Mouse (Mus musculus) cerebellum, adult 9-10 months (tissue): Measurements from ENCODE around the gene Hs3st2.
"Not testable (repeated sequence)": the region's sequence is repeated elsewhere in the genome, so short reads cannot be mapped to it uniquely, and the experiment has no call there.

ENCODE experiments used
- DNase-seq: peaks from one replicate; pipeline ENCODE4 v3.0.0; 2022

The Hs3st2 gene

GRCm38 (mm10) chr7:121391225-121391983, at the start of gene Hs3st2:
Gene Hs3st2 (plus strand): TSS chr7:121391859.
- DNase-seq, result peak; percentile 4

- no peak for DNase-seq
Observed at GRCm38 (mm10) chr7:121348284-121348963, 43.2 kb upstream of the Hs3st2 start.

- DNase-seq, result no peak
Observed at GRCm38 (mm10) chr7:121351688-121352087, 40.0 kb upstream of the Hs3st2 start.

- DNase-seq, result not testable (repeated sequence)
Observed at GRCm38 (mm10) chr7:121361448-121361847, 30.2 kb upstream of the Hs3st2 start.

- no peak for DNase-seq
Observed at GRCm38 (mm10) chr7:121365584-121365983, 26.1 kb upstream of the Hs3st2 start.

- no peak for DNase-seq
Observed at GRCm38 (mm10) chr7:121367185-121367584, 24.5 kb upstream of the Hs3st2 start.

- no peak for DNase-seq
Observed at GRCm38 (mm10) chr7:121371990-121372389, 19.7 kb upstream of the Hs3st2 start.

GRCm38 (mm10) chr7:121375456-121375855, 16.2 kb upstream of the Hs3st2 start:
- DNase-seq, result no peak

GRCm38 (mm10) chr7:121378942-121379341, 12.7 kb upstream of the Hs3st2 start:
- DNase-seq, result no peak

GRCm38 (mm10) chr7:121391984-121392739, 503 bp downstream of the Hs3st2 start:
- DNase-seq, result no peak

GRCm38 (mm10) chr7:121392740-121392993, 1.0 kb downstream of the Hs3st2 start:
- no peak for DNase-seq

GRCm38 (mm10) chr7:121393884-121394283, 2.2 kb downstream of the Hs3st2 start:
- DNase-seq, result no peak

- DNase-seq, result no peak
Observed at GRCm38 (mm10) chr7:121394875-121395274, 3.2 kb downstream of the Hs3st2 start.

- no peak for DNase-seq
Observed at GRCm38 (mm10) chr7:121410716-121411506, 19.3 kb downstream of the Hs3st2 start.

GRCm38 (mm10) chr7:121411507-121411898, 19.8 kb downstream of the Hs3st2 start:
- DNase-seq, result no peak

GRCm38 (mm10) chr7:121436884-121437283, 45.2 kb downstream of the Hs3st2 start:
- no peak for DNase-seq

GRCm38 (mm10) chr7:121441186-121441585, 49.5 kb downstream of the Hs3st2 start:
- no peak for DNase-seq

GRCm38 (mm10) chr7:121444336-121444735, 52.7 kb downstream of the Hs3st2 start:
- DNase-seq, result no peak

- no peak for DNase-seq
Observed at GRCm38 (mm10) chr7:121446281-121446680, 54.6 kb downstream of the Hs3st2 start.

- no peak for DNase-seq
Observed at GRCm38 (mm10) chr7:121450951-121451843, 59.5 kb downstream of the Hs3st2 start.

- DNase-seq, result no peak
Observed at GRCm38 (mm10) chr7:121456716-121457115, 65.1 kb downstream of the Hs3st2 start.

GRCm38 (mm10) chr7:121458075-121458474, 66.4 kb downstream of the Hs3st2 start:
- no peak for DNase-seq
